Mouse (Mus musculus) erythroblast, adult 5-6 weeks (primary cell): ENCODE results near the gene Znhit1. TPM values are rescaled to one million over a fixed set of nuclear protein-coding genes. Genes with fewer than 3 reads are reported as not detected.

Source experiments
- ATAC-seq: replicated peaks from 2 replicates; pipeline ENCODE4 v1.8.0; 2016; ENCODE audit warnings: moderate number of reproducible peaks, mild to moderate bottlenecking, moderate TSS enrichment, inconsistent platforms; ENCODE audit not compliant: poor library complexity, low FRiP score, severe bottlenecking
- total RNA-seq, 2 experiments: library from RNA; stranded (forward) in 1 of 2; stranded (reverse) in 1 of 2; fragments of 150-400 nt in 1 of 2; fragments of 200-764, 138-1000 nt in 1 of 2; gene quantifications; 2 replicates each; pipeline versions ENCODE4 v1.2.3 to v1.2.4; 2015 to 2017; ENCODE audit warnings: low replicate concordance in 2 of 2

Gene Znhit1
- 24.4 and 32.2 TPM in 2 replicates for total RNA-seq (2015; ENCODE audit: low replicate concordance)
- total RNA-seq (2017; ENCODE audit: low replicate concordance), result 15.8 and 17.7 TPM in 2 replicates

GRCm38 (mm10) chr5:136987934-136988271 lies at the start of gene Znhit1:
Gene Znhit1 (minus strand): TSS chr5:136988021.
- ATAC-seq, result no peak

DNA sequence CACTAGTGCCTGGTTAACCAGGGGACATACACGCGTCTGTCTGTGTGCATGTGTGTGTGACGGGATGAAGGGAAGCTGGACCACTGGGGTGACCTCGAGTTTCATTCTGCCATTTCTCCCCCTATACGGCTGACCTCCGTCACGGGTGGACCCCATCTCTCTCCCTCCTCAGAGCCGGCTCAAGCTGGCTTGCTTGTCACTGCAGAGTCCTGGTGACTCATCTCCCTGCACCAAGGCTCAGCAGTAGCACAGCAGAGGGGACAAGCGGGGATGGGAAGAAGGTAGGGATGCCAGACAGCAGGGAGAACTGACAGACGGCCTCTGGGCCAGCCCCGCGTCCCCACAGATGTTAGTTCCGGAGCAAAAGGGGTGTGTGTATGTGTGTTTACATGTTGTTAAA lies 48.4 kb upstream of the Znhit1 start:
- no peak for ATAC-seq

DNA sequence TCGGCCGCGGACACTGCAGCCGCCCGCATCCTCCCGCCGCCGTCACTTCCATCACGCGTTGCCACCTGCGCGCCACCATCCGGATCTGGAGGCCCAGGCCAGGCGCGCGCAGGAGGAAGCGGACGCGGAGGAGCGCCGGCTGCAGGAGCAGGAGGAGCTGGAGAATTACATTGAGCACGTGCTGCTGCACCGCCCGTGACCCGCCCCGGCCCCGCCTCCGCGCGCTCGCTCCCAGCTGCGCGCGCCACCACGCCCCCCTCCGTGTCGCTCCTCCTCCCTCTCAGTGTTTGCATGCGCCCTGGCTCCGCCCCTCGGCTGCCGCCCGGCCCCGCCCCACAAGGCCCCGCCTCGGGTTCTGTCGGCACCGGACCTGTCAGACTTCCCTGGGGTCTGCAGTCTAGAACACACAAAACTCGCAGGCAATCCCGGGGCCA lies 44.8 kb upstream of the Znhit1 start:
- peak; percentile 76 for ATAC-seq

DNA sequence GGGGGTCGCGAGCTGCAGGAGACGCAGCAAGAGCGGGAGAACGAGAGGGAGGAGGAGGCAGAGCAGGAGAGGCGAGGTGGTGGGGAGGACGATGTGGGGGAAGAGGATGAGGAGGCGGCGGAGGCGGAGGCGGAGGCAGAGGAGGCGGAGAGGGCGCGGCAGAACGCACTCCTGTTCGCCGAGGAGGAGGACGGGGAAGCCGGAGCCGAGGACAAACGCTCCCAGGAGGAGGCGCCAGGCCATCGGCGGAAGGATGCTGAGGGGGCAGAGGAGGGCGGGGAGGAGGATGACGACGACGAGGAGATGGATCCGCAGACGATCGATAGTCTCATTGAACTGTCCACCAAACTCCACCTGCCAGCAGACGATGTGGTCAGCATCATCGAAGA lies 44.2 kb upstream of the Znhit1 start:
- no peak for ATAC-seq

- no peak for ATAC-seq
These were observed 43.5 kb upstream of the Znhit1 start for GRCm38 (mm10) chr5:137031076-137032032.

DNA sequence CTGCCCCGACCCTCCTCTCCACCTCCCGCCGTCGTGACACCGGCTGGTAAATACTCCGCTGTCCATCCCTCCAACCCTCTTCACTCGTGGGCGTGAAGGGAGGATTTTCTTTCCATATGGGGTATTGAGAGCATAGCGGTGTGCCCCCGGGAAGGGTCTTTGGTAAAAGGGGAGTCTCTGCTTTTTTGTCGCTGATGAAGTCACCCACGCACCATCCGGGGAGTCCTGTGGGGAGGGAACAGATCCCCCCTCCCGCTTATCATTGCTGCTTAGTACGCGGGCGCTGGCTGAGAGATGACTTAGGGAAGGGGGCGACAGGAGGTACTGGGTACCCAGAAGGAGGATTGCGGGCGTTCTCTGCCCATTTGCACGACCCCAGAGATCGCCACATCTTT lies 42.6 kb upstream of the Znhit1 start:
- no peak for ATAC-seq

GRCm38 (mm10) chr5:137029643-137030415 lies 42.0 kb upstream of the Znhit1 start:
- peak; percentile 64 for ATAC-seq

DNA sequence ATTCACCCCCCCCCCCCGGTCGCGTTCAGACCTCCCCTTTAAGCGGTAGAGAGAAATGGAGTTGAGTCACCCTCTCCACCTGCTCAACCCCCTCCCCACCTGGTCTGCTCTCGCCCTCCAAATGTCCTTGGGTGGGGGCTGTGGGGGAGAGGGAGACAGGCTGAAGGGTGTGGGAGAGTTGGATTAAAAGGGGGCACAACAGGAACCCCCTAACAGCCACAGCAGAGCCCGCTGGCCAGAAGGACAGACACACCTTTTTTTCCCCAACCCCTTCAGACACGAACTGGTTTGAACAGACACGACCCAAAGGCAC lies 41.4 kb upstream of the Znhit1 start:
- no peak for ATAC-seq

DNA sequence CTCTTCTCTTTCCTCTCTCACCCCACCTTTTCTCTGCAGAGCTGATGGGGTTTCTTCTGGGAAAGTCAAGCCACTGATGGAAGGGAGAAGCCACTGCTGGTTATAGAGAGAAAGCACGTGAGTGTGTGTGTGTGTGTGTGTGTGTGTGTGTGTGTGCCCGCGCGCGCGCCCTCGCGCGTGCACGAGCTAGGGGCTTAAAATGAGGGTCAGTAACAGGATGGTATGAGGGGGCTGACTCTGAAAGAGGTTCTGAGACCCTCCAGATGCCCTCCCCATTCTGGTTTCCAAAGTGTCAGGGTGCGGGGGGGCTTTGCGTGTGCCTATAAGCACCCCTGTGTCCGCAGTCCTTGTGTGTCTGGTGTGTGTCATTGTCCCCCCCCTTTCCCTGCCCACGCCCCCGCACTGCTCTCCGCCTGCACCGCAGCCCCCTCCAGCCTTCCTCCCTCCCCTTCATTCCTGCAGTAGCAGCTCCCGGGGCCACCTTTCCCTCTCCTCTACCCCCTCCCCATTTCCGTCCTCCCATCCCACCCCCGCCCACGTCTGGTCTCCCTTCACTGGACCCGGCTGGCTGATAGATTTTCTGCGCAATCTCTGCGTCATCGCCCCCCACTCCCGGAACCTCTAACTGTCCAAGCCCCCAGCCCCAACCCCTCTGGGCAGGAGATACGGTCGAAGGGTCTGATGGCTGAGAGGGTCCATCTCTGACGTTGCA lies 40.9 kb upstream of the Znhit1 start:
- ATAC-seq, result no peak

GRCm38 (mm10) chr5:137026092-137026491 lies 38.3 kb upstream of the Znhit1 start, which contains the start of gene Vgf:
Gene Vgf (plus strand): TSS chr5:137026392.
- no peak for ATAC-seq

- ATAC-seq, result peak; percentile 86
These were observed 37.3 kb upstream of the Znhit1 start for GRCm38 (mm10) chr5:137025132-137025531.

GRCm38 (mm10) chr5:137024318-137024717 lies 36.5 kb upstream of the Znhit1 start:
- no peak for ATAC-seq

- no peak for ATAC-seq
These were observed 28.1 kb upstream of the Znhit1 start for GRCm38 (mm10) chr5:137015913-137016312.

DNA sequence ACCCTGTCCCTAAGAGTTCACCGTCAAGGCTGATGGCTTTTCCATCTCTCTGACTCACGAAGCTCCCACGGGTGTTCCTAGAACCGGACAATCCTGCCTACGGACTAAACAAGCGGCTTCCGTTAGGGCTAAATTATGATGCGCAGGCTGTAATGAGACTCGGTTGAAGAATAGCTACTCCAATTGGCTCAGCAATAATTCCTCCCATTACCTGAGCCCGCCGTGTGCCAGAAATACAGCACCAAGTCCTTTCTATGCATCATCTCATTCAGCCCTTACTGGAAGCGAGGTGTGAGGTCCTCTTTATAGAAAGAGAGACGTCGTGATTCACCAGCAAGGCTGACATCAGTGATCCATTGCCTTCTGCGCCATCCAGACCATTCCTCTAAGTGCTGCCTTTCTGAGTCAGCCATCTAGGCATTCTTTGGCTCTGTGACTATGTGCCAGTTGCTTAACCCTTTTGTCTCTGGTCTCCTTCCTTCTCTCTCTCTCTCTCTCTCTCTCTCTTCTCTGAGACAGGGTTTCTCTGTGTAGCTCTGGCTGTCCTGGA lies 24.7 kb upstream of the Znhit1 start:
- no peak for ATAC-seq

- peak; percentile 55; the same call in 1 of the 2 replicates for ATAC-seq
These were observed 22.2 kb upstream of the Znhit1 start for GRCm38 (mm10) chr5:137009988-137010387.

DNA sequence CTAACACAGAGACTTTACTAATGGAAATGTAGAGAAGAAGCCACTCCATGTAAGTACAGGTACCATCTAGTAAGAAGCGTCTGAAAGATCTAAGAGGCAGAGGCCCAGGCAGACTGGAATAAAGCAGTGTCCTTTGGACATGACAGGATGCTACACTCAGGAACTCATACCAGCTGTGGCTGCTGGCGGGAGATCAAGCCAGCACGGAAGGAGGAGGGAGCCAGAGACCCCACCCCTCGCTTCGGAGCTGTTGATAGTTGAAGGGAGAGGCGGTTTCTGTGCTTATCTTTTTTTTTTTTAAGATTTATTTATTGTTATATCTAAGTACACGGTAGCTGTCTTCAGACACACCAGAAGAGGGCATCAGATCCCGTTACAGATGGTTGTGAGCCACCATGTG lies 19.5 kb upstream of the Znhit1 start:
- no peak for ATAC-seq

DNA sequence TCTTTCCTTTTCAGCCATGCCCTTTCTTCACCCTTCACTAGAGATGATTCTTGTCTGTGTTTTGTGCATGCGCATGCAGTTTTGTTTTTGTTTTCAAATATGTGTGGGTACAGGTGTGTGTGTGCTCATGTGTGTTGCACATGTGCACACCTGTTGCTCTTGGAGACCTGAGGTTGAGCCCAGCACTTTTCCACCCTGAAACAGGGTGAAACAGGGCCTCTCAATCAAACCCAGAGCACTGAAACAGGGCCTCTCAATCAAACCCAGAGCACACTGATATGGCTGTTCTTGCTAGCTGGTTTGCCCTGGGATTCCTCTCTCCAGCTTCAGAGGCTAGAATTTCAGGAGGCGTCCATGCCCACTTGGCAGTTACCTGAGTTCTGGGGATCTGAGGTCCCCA lies 12.8 kb upstream of the Znhit1 start:
- no peak for ATAC-seq

DNA sequence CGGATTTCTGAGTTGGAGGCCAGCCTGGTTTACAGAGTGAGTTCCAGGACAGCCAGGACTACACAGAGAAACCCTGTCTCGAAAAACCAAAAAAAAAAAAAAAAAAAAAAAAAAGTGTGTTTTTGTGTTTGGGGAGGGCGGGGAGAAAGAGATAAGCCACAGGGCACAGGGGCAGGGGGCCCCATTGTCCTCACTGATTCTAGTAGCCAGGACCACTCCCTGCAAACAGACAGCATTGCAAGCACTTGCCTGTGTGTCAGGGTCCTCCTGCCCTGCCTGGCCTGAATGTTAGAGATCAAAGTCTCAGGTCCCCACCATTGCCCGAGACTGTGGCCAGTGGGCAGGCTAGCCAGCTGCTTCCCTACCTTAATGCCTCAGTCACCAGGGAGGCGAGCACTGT lies 11.6 kb upstream of the Znhit1 start:
- ATAC-seq, result no peak

GRCm38 (mm10) chr5:136989801-136990200 lies 2.0 kb upstream of the Znhit1 start:
- no peak for ATAC-seq

- ATAC-seq, result no peak
These were observed 599 bp upstream of the Znhit1 start for GRCm38 (mm10) chr5:136988420-136988819.
